Mouse (Mus musculus) cerebellum, adult (tissue): Measurements from ENCODE around the gene Cep112.

Experiments used
- ATAC-seq: cut with Nextera tagmentation; 2 replicates; pipeline ENCODE4 v1.9.2; 2017; ENCODE audit warnings: mild to moderate bottlenecking, moderate library complexity, mixed read lengths; ENCODE audit not compliant: insufficient number of reproducible peaks, low FRiP score, low TSS enrichment

The Cep112 gene

DNA sequence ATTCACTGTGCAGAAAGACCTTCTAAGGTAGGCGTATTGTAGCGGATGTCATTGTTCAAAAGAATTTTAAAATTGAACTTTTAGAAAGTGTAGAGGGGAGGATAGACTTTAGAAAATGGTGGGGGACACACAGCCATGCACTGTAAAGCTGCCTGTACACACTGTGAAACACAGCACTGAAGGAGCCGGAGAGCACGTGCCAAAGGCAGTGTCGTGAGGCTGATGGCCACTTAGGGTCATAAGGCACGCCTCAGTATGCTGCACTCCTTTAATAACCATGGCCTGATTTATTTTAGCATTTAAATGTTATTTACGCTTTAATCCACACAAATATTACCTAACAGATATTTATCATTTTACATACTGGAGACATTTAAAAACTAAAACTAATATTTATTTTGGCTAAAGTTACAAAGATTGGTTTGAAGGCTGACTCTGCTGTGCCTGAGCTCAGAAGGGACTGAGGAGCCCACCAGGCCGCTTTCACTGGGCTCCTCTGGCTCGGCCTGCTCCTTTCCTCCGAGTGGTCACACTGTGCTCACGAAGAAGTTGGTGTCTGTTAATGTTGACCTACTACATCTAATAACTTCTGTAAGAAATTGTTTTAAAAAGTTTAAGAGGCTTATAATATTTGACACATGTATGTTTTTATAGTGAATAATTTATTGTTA lies 19.0 kb downstream of the Cep112 start:
- no peak for ATAC-seq

DNA sequence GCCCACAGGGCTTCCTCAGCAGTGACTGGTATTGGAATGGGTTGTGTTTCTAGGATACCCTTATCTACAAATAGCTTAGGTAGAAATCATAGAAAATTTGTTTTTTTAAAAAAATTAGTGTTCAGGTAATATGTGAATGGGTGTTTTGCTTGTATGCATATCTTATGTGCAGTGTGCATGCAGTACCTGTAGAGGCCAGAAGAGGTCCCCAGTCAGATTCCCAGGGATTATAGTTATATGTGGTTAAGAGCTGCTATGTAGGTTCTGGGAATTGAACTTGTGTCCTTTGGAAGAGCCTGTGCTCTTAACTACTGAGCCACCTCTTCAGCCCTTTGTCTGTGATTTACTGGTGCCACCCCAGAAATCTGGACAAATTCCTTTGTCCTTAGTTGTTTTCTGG lies 22.2 kb downstream of the Cep112 start:
- ATAC-seq = no peak

DNA sequence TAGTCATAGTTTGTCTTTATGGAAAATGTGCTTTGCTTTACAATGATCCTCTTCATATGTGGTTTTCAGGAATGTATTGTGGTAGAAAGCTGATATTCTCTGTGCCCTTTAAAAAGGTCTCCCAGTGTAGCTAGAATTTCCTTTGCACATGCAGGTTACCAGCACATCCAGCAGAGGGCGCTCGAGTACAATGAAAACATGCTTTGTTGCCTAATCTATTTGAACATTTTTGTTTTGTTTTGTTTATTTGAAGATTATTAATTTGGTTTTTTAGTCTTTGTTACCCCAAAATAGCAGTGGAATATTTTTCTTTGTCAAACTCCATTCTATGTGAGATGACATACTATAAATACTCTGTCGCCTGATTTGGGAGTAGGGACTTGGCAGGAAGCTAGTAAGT lies 24.8 kb downstream of the Cep112 start:
- ATAC-seq = no peak

DNA sequence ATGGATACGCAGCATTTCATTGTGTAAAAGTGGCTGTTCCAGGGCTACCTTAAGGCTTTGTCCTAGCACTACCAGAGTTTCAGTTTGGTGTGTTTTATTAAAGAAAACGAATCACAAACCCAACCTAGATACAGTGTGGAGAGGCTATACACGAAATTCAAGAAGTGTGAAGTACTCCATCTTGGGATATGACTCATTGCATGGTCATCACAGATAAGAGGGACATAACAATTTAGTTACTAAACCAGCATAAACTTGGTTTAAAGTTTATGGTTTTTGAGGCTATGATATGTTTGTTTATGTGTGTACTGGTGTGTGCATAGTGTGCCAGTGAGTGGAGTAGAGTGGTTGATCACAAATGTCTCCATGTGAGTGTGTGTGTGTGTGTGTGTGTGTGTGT lies 34.6 kb downstream of the Cep112 start:
- ATAC-seq = no peak

DNA sequence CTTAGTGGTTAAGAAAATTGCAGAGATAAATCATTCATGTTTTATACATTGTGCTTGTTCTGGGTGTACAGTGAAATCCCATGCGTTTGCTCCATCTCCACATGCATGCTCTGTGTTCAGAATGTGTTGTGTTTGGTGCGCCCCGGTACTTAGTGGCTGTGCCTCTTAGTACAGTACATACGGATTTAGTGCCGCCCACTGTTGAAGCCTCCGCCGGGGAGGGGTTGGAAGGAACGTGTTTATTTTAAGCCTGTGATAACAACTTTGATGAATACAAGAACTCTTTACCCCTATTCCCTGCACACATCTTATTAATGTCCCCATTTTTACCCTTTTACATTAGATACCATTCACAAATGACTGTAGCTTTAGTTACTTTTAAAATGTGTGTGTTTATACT lies 39.1 kb downstream of the Cep112 start:
- ATAC-seq = no peak

DNA sequence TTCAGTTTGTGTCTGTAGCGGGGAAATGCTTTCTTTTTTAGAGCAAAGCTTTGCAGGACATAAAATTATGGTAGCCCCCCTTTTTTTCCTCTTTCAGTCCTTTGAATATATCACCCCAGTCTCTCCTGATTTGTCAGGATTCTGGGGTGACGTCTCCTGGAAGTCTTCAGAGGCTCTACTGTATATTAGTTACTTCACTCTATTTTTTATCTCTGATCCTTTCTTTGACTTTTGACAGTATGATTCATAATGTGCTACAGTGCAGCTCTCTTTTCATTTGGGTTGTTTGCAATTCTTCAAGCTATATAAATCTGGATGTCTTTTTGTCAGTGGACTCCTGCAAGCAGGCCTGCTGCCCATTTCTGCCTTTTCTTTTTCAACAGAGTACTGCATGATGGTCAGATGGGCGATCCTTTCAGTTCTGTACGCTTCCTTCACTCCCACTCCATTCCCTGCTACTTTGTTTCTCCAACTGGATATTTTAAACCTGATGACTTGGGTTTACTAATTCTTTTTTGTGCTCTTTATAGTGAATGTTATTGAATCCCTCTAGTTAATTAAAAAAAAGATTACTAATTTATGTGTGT lies 39.8 kb downstream of the Cep112 start:
- no peak for ATAC-seq

DNA sequence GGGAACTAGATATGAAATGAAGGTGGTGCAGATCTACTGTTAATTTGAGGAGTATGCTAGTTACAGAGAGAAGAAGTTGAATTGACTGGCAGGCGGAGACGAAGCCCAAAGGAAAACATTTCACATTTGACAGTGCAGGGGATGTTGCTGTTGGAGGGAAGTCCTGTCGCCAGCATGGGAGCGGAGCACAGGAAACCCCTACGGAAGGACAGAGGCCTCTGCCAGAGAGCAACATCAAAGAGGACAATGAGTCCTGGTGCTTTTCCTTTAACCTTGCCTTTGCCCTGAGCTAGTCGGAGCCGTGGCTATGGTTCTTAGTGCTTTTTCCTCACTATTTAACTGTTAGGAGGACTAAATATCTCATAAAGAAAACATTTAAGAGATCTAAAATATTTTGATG lies 50.7 kb downstream of the Cep112 start:
- ATAC-seq = no peak

DNA sequence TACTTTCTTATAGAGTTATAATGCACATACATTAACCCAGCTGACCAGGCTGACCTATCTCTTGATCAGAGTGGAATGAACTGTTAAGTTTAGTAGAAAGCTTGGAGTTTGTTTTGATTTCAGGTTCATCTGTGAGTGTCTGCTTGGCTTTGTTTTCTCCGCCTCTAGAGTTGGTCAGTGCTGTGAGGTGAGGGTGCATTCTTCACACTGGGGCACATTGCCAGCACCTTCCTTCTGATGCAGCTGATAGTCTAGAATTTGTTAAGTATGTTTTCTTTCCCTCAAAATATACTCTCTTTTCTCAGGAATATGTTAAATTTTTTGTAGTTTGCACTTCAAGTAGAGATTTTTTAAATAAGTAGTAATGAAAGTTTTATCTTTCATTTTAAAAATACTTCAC lies 51.2 kb downstream of the Cep112 start:
- ATAC-seq = no peak

DNA sequence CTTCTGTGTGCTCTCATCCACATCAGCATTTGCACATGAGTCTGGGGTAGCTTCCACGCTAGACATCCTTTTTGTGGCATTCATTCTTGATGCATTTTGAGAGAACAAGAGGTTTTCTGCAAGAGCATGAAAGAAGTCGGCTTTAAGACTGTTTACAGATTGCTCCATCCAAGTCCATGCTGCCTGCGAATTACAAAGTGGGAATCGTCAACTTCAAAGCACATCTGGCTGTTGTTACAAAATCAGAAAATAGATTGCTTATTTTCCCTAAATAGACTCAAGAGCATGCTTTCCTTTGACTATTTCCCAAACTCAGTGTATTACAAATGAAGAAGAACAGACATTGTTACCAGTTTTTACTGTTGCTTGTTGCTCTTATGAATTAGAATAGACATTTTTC lies 59.0 kb downstream of the Cep112 start:
- ATAC-seq = no peak

DNA sequence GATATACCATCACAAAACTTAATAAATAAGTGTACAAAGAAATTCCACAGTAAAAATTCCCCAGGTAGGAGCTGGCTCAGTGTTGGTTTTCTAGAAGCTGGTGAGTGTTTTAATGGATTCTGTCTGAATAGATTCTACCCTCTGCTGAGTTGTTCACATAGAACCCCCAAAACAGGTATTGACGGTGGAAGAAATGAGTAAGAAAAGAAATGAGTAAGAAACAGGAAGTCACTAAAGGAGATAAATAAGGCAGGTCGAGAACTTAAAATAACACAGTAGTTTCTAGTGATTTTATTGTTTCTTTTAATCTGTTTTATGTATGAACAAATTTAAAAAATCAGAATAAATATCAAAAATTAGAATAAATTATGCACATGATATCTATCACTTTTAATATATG lies 63.3 kb downstream of the Cep112 start:
- no peak for ATAC-seq

DNA sequence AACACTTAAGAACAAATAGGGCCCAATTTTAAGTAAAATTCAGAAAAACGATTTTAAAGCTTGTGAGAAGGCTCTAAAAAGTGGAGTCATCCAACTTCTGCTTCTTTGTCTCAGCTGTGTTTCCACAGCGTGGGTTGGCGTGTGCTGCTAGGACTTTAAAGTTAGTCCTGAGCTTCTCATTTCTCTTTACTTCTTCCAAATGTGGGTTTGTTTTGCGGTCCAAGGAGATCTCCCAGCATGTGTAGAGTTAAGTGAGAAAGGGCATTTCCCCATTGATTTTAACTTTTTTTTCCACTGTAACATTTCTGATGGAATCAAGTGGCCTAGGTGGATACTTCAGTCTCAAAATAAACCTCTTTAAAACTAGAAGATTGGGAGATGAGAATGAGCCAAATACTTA lies 64.9 kb downstream of the Cep112 start:
- ATAC-seq = no peak

DNA sequence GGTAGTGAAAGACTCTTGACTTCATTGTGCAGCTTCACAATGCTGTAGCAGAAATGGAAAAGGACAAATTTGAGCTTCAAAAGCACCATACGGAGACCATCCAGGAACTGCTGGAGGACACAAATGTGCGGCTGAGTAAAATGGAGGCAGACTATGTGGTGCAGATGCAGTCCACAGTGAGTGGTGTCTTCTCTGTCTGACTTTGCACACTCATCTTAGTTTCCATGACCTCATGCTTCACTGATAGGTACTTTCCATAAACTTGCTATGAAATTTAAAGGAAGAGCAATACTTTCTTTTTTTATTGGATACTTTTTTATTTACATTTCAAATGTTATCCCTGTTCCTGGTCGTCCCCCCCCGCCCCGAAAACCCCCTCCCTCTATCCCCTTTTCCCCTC lies 83.2 kb downstream of the Cep112 start:
- no peak for ATAC-seq

DNA sequence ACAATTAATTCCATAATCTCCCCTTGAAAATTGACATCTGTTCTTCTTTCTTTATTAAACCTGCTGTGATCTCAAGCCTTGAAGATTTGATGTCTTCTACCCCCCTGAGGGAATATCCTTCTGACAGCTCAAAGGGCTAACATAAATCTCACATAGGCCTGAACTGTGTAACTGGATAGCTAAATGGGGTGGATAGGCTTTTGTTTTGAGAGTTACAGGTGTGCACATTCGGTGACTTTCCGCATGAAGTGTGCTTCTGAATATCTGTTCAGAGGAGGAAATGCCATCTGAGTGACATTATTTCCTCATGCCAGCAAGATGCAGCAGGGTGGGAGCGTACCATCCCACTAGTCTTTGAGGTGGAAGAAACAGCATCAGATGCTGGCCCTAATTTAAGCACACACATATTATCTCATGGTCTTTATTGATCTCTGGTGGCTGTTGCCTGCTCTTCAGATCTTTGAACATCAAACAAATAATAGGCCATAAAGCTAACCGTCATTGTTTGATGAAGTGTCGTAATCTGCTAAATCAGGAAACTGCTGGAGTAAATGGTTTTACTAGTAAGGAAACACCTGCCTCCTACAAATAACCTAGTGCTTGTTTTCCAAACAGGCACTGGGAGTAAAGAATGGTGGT lies 102.9 kb downstream of the Cep112 start:
- no peak for ATAC-seq

DNA sequence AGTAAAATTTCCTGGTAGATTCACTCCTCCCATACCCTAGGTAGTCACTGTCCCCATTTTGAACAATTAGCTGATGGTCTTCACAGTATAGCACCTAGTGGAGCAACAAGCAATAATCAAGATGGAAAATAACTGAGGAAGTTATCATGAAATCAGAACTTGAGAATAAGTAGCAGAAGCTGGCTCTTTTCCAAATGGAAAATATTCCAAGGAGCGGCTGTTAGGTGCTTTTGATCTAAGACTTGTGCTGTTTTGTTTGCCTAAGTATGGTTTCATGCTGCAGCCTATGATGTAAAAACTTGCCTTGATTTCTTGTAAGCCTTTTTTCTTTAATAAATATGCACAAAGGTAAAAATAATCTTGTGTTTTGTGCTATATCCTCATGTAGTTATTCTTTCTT lies 107.9 kb downstream of the Cep112 start:
- no peak for ATAC-seq

DNA sequence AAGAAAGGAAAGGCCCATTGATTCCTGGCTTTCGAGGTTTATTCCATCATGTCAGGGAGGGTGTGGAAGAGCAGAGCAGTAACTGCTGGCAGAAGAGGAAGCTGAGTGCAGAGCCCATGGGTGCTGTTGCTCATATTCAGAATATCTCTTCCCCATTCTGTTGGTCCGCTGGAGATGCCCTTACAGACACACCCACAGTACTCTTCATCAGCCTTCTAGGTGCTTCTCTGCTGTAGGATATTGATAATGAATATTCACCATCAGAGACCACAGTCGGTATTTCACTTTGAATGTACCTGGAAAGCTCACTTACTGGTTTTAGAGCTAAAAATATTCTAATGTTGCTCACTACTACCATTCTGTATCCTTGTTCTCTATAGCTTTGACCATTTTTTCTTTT lies 109.0 kb downstream of the Cep112 start:
- no peak for ATAC-seq

DNA sequence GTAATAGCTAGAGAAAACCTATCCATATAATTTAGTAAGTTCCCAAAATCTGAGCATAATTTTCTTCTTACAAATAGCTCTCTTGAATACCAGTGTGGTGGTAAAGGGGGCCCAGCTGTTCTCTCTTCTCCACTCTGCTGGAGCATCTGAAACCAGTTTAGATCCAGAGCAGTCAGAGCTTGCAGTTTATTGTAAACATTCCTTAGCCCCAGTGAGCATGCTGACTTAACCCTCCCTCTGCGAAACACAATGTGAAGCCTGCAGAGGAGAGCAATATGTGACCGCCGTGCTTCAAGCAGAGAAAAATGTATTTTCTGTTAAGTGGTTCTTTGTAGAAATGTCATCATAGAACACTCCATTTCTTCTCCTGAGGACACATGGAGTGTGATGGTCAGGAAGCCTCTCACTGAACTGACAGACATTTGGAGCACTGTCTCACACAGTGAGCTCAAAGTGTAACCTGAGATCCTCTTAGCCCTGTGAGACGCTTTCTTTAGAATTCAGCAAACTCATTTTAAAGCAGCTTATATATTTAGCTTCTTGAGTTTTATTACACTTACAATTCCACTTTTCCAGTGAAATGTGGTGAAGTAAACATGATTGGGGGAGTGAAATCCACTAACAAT lies 128.1 kb downstream of the Cep112 start:
- no peak for ATAC-seq

DNA sequence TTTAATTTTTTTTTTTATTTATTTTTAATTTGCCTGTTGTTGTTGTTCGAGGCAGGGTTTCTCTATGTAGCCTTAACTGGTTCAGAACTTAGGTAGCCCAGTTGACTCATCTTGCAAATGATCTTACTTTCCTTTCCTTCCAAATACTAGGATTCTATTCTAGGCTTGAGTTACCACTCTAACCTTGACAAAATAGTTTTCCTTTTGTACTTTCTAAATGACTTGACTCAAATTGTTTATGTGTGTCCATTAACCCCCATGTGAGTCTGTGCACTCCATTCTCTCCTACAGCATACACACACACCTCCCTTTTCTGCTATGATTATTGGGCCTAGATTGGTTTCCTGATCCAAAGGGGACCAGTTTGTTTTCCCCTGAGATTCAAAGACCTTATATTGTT lies 128.9 kb downstream of the Cep112 start:
- no peak for ATAC-seq

DNA sequence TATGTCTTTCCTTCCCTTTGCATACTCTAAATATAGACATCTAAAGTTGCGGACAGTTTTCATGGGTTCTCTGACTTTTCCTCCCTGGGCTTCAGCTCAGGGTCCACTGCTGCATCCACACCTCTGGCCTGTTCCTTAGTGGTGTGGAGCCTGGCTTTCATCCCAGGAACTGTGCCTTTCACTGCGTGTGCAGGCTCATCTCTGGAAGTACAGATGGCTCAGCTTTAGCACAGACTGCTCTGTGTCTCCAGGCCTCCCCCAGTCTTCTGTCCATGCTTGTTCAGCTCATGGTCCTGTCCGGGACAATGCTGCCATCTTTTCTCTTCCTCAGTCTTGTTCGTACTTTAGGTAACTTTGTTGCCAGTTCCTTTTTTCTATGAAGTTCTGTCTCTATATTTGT lies 133.6 kb downstream of the Cep112 start:
- ATAC-seq = no peak

DNA sequence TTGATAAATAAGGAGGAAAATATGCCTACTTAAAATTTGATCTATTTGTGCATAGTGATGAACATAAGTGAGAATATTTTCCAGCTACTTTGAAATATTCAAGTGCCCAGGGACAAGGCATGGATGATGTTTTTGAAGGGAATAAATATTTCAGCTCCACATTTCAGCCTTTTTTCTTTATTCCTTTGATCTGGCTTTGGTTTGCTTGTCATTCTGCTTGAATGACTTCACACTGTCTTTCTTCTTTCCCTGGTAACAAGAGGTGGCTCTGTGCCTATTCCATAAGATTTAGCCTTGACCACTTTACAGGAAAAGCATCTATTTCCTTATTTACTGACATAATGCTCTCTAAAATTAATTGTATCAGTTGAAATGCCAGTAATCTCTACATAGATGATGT lies 134.5 kb downstream of the Cep112 start:
- ATAC-seq = no peak

DNA sequence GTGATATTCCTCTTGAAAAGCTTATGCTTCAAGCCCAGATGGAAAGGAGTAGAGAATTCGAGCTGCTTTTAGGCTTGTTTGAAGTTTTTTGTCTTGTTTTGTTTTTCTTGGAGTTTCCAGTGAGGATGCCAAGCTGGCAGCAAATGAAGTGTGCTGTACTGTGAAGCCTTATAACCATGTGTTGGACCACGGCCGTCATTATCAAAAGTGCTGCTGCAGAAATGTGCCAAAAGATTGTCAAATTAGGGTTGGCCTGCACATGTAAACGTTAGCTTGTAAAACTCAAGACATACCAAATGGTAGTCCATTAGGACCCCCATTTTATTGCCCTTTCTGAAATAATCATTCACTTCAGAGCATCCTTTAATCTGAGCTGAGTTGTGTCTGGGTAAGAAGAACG lies 137.1 kb downstream of the Cep112 start:
- ATAC-seq = no peak

DNA sequence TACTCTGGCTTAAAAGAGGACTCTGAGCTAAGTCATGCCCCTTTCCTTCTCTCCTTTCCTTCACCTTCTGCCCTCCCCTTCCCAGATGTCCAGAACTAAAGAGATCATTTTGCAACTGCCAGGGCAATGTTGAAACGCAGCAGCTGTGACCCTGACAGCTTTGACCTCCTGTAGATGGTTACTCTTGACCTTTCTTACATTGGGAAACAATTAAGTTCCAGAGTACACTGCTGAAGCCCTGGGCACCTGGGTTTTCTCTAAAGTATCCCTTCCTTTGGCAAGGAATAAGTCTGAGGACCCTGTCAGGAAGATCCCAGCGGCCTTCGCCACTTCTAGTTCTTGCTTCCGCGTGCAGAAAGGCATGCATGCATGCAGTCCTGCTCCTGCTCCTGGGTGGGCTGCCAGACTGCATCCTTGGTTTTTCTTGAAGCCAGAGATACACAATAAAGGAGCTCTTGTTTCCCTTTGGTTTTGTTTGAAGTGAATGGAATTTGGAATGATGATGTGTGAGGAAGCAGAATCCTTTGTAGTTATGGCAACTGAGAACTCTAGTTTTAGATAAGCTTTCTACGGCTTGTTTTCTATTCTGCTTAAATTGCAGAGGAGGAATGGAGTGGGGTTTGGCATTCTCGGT lies 161.7 kb downstream of the Cep112 start:
- no peak for ATAC-seq
